Mouse (Mus musculus) erythroblast, embryonic 14.5 days (primary cell): ENCODE results near the gene Thada. TPM values are rescaled to one million over a fixed set of nuclear protein-coding genes. Genes with fewer than 3 reads are reported as not detected.

Experiments
- H3K27me3 ChIP-seq: 2 replicates; pipeline ENCODE4 v1.6.1; 2012; ENCODE audit warnings: inconsistent platforms; ENCODE audit not compliant: control insufficient read depth
- H3K36me3 ChIP-seq: 2 replicates; pipeline ENCODE4 v1.6.1; 2012; ENCODE audit warnings: mild to moderate bottlenecking, inconsistent platforms; ENCODE audit not compliant: control insufficient read depth
- H3K4me1 ChIP-seq: 2 replicates; pipeline ENCODE4 v1.6.1; 2012; ENCODE audit warnings: inconsistent platforms; ENCODE audit not compliant: control insufficient read depth
- H3K4me3 ChIP-seq: replicated peaks from 2 replicates; pipeline ENCODE3; 2012; ENCODE audit warnings: moderate library complexity, mild to moderate bottlenecking, inconsistent platforms
- H3K9me3 ChIP-seq: 2 replicates; pipeline ENCODE4 v1.6.1; 2012; ENCODE audit warnings: low read length, inconsistent platforms, mixed read lengths; ENCODE audit not compliant: control insufficient read depth
- GATA1 ChIP-seq: IDR thresholded peaks from 2 replicates; pipeline ENCODE4 v1.6.1; 2012; ENCODE audit warnings: low read length, inconsistent platforms, mixed read lengths
- TAL1 ChIP-seq: IDR thresholded peaks from 3 replicates; pipeline ENCODE4 v1.6.1; 2012; ENCODE audit warnings: low read length, inconsistent platforms, mixed read lengths
- polyA plus RNA-seq: library from polyadenylated mRNA; stranded (reverse); fragments of >175 nt; gene quantifications from 2 replicates; pipeline ENCODE4 v1.2.3, GENCODE M21; 2012

The Thada gene
- polyA plus RNA-seq, 1 experiment, result 0.08 TPM

DNA sequence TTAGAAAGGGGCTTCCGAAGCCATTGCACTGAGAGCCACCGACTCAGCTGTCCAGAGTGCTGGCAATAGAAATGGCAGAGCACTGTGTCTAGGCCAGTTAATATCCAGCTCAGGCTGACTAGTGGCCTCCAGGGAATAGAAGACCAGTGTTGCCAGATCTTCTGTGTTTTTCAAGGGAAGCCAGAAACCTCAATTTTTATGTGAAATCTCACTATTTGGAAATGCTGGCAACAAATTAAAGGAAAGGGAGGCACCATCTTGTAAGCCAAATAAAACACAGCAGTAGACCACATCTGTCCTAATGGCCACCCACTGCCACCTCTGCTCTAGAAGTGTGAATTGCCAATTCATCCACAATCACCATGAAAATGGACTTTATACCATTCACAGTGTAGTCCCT, 76.0 kb downstream of the Thada start:
- TF ChIP-seq TAL1 (no peak), GATA1 (no peak)
- no peaks in the 10 kb centered on the region for H3K4me1 ChIP-seq
- no peak overlapping the region for H3K4me3 ChIP-seq
- H3K36me3 ChIP-seq, result peaks cover 32% of the 10 kb centered on the region
- H3K27me3 ChIP-seq, result no peaks in the 10 kb centered on the region
- H3K9me3 ChIP-seq, result no peaks in the 10 kb centered on the region

GRCm38 (mm10) chr17:84386176-84386575, 79.8 kb downstream of the Thada start:
- H3K4me3 ChIP-seq, result no peak overlapping the region
- TF ChIP-seq GATA1 (no peak), TAL1 (no peak)
- 0 out of 2 replicates have a peak, but pooled peaks cover 2% of the 10 kb centered on the region for H3K9me3 ChIP-seq
- H3K27me3 ChIP-seq, result no peaks in the 10 kb centered on the region
- no peaks in the 10 kb centered on the region for H3K4me1 ChIP-seq
- H3K36me3 ChIP-seq, result peaks cover 51% of the 10 kb centered on the region

DNA sequence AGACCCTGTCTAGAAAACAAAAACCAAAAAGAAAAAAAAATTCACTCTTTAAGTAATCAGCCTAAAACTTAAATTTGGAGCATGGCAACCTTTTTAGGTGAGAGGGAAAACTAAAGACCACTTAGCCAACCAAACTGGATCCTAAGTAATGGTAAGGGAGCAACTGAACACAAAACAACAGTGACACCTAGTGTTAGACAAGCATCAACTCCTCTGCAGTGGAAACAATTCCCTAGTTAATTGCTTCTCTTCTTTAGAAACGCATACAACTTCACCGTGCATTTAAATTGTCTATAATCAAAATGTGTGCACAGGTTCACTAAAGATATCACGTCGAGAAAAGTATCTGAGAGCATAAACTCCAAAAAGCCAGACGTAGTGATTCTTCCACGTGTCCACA, 80.3 kb downstream of the Thada start:
- Histone ChIP-seq H3K27me3 (no peaks in the 10 kb centered on the region), H3K9me3 (0 out of 2 replicates have a peak, but pooled peaks cover 2% of the 10 kb centered on the region), H3K4me3 (no peak overlapping the region), H3K4me1 (no peaks in the 10 kb centered on the region), H3K36me3 (peaks cover 55% of the 10 kb centered on the region)
- TF ChIP-seq TAL1 (no peak), GATA1 (no peak)

GRCm38 (mm10) chr17:84384661-84385060, 81.3 kb downstream of the Thada start:
- TF ChIP-seq GATA1, result no peak
- TF ChIP-seq TAL1, result no peak
- Histone ChIP-seq H3K36me3 (peaks cover 52% of the 10 kb centered on the region), H3K4me3 (no peak overlapping the region), H3K4me1 (no peaks in the 10 kb centered on the region), H3K27me3 (no peaks in the 10 kb centered on the region), H3K9me3 (0 out of 2 replicates have a peak, but pooled peaks cover 2% of the 10 kb centered on the region)

DNA sequence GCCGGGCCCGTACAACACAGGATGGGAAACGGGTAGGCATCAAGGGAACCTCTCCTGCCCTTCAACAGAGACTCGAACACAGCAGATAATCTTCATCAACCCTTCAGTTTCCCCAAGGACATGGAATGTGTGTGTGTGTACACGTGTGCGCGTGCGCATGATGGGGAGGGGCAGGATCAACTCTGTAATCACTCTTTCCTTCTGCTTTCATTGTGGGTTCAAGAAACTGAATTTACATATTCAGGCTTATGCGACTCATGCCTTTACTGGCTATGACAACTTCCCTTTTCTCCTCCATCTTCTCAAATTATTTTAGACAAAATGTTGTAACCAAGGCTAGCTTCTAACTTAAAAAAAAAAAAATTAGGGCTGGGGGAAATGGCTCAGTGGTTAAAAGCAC, 85.7 kb downstream of the Thada start:
- TF ChIP-seq TAL1 (no peak), GATA1 (no peak)
- Histone ChIP-seq H3K4me3 (no peak overlapping the region), H3K4me1 (no peaks in the 10 kb centered on the region), H3K36me3 (peaks cover 46% of the 10 kb centered on the region), H3K9me3 (0 out of 2 replicates have a peak, but pooled peaks cover 2% of the 10 kb centered on the region), H3K27me3 (no peaks in the 10 kb centered on the region)

DNA sequence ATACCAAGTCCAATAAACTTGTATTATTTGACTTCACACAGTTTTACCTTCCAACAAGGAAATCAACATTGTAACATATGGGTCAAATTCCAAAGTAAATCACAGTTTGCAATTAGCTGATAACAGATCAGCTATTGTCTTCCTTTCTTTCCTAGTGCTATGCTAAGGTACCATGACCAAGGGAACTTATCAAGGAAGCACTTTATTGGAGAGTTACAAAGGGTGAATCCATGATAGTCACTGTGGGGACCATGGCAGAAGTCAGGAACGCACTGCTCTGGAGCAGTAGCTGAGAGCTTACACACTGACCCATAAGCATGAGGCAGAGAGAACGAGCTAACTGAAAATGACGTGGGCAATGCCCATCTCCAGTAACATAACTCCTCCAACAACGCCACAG, 89.1 kb downstream of the Thada start:
- Histone ChIP-seq H3K4me1 (no peaks in the 10 kb centered on the region), H3K36me3 (peaks cover 20% of the 10 kb centered on the region), H3K4me3 (no peak overlapping the region), H3K9me3 (no peaks in the 10 kb centered on the region), H3K27me3 (no peaks in the 10 kb centered on the region)
- TF ChIP-seq TAL1 (no peak), GATA1 (no peak)

DNA sequence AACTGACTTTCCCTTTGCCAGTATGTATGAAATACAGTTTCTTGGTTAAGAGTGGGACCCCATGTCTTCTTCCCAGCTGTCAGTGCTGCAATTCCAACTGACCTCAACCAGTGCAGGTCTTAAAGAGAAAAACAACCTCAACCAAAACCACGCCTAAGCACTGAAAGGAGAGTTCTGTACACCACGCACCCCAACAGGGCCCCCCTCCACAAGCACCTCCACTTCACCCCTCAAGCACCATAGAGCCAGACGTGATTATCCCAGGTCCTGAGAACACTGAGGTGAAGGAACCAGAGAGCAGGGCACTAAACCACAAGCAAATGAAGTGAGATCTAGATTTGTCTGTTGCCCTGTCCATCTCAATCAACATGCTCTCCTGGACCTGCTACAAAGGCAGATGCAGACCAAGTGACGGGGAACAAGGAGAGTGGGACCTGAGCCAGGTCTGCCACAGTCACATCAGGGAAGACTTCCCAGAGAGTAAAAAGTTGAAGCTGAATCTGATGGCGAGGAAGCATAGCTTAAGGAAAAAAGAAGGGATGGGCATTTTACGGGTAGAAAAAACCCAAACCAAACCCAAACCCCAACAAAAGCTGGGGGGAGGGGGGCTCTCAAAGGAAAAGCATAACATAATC, 93.5 kb downstream of the Thada start:
- no peak overlapping the region for H3K4me3 ChIP-seq
- no peaks in the 10 kb centered on the region for H3K4me1 ChIP-seq
- no peaks in the 10 kb centered on the region for H3K9me3 ChIP-seq
- H3K36me3 ChIP-seq, result peaks cover 23% of the 10 kb centered on the region
- TF ChIP-seq TAL1 (no peak), GATA1 (no peak)
- H3K27me3 ChIP-seq, result no peaks in the 10 kb centered on the region

DNA sequence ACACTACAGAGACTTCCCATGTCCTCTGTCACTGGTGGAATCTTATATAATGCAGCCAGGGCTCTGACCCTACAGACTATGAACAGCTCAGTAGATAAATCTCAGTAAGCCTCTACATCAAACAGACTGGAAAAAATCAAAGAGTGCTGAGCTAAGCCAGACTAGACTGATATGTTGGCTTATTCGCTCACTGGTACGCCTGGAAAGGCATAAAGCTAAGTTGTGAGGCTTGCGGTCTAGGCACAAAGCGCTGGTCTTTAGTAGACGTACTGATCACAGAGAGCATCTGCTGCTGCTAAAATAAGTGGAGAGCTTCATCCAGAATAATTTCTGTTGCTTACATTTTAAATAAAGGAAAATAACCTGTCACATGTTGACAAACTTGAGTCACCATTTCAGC, 95.6 kb downstream of the Thada start:
- Histone ChIP-seq H3K36me3 (peaks cover 17% of the 10 kb centered on the region), H3K4me1 (no peaks in the 10 kb centered on the region), H3K4me3 (no peak overlapping the region), H3K27me3 (no peaks in the 10 kb centered on the region), H3K9me3 (no peaks in the 10 kb centered on the region)
- no peak for TF ChIP-seq TAL1
- no peak for TF ChIP-seq GATA1

GRCm38 (mm10) chr17:84369769-84370168, 96.2 kb downstream of the Thada start:
- TF ChIP-seq GATA1, result no peak
- TF ChIP-seq TAL1, result no peak
- Histone ChIP-seq H3K36me3 (peaks cover 16% of the 10 kb centered on the region), H3K27me3 (no peaks in the 10 kb centered on the region), H3K9me3 (no peaks in the 10 kb centered on the region), H3K4me3 (no peak overlapping the region), H3K4me1 (no peaks in the 10 kb centered on the region)
